Mouse (Mus musculus): ENCODE results near the gene Tob2. TPM values are rescaled to one million over a fixed set of nuclear protein-coding genes. Genes with fewer than 3 reads are reported as not detected.

Gene Tob2
- polyA plus RNA-seq, 1 experiment from 2014 or later, result 12.4 TPM

GRCm38 (mm10) chr15:81836124-81836821 is 22.3 kb downstream of the Tob2 start:
- Histone ChIP-seq H3K4me3 (ENCODE audit: low read depth, low read length) (no peak overlapping the region; the same call in 1 of the 2 replicates), H3K36me3 (ENCODE audit: control insufficient read depth, insufficient read depth, low read length) (no peaks in the 10 kb centered on the region), H3K9me3 (ENCODE audit: control insufficient read depth, low read length) (no peaks in the 10 kb centered on the region), H3K4me1 (ENCODE audit: control insufficient read depth, insufficient read depth, low read length) (no peaks in the 10 kb centered on the region), H3K27ac (ENCODE audit: low read depth, low read length) (no peak overlapping the region), H3K9ac (replicated peaks; ENCODE audit: low read depth, low read length) (no peak overlapping the region), H3K4me2 (ENCODE audit: low read depth, low read length) (peak overlapping the region; percentile 32; the same call in 1 of the 2 replicates), H3K27me3 (ENCODE audit: control insufficient read depth, insufficient read depth, low read length) (no peaks in the 10 kb centered on the region)
- peak; percentile 50; the same call in 1 of the 2 replicates for ATAC-seq (ENCODE audit: low read depth)
- 4% methylated on average over 30 of the region's 33 CpGs for WGBS

GRCm38 (mm10) chr15:81835007-81835880 is 23.4 kb downstream of the Tob2 start:
- H3K4me3 ChIP-seq (ENCODE audit: low read depth, low read length), result no peak overlapping the region
- no peak overlapping the region for H3K9ac ChIP-seq (replicated peaks; ENCODE audit: low read depth, low read length)
- H3K27ac ChIP-seq (ENCODE audit: low read depth, low read length), result no peak overlapping the region
- H3K4me1 ChIP-seq (ENCODE audit: control insufficient read depth, insufficient read depth, low read length), result no peaks in the 10 kb centered on the region
- H3K4me2 ChIP-seq (ENCODE audit: low read depth, low read length), result no peak overlapping the region
- H3K36me3 ChIP-seq (ENCODE audit: control insufficient read depth, insufficient read depth, low read length), result no peaks in the 10 kb centered on the region
- 60% methylated on average over 10 of the region's 10 CpGs for WGBS
- no peaks in the 10 kb centered on the region for H3K27me3 ChIP-seq (ENCODE audit: control insufficient read depth, insufficient read depth, low read length)
- no peak for ATAC-seq (ENCODE audit: low read depth)
- no peaks in the 10 kb centered on the region for H3K9me3 ChIP-seq (ENCODE audit: control insufficient read depth, low read length)

GRCm38 (mm10) chr15:81834171-81834841 is 24.3 kb downstream of the Tob2 start:
- Histone ChIP-seq H3K27ac (ENCODE audit: low read depth, low read length) (no peak overlapping the region), H3K4me2 (ENCODE audit: low read depth, low read length) (no peak overlapping the region), H3K4me1 (ENCODE audit: control insufficient read depth, insufficient read depth, low read length) (no peaks in the 10 kb centered on the region), H3K9ac (replicated peaks; ENCODE audit: low read depth, low read length) (no peak overlapping the region), H3K9me3 (ENCODE audit: control insufficient read depth, low read length) (no peaks in the 10 kb centered on the region), H3K4me3 (ENCODE audit: low read depth, low read length) (no peak overlapping the region), H3K27me3 (ENCODE audit: control insufficient read depth, insufficient read depth, low read length) (no peaks in the 10 kb centered on the region), H3K36me3 (ENCODE audit: control insufficient read depth, insufficient read depth, low read length) (no peaks in the 10 kb centered on the region)
- 66% methylated on average over 3 of the region's 3 CpGs for WGBS
- no peak for ATAC-seq (ENCODE audit: low read depth)

- no peaks in the 10 kb centered on the region for H3K36me3 ChIP-seq (ENCODE audit: control insufficient read depth, insufficient read depth, low read length)
- H3K27me3 ChIP-seq (ENCODE audit: control insufficient read depth, insufficient read depth, low read length), result no peaks in the 10 kb centered on the region
- no peak overlapping the region for H3K27ac ChIP-seq (ENCODE audit: low read depth, low read length)
- H3K9me3 ChIP-seq (ENCODE audit: control insufficient read depth, low read length), result no peaks in the 10 kb centered on the region
- no peak for ATAC-seq (ENCODE audit: low read depth)
- H3K4me2 ChIP-seq (ENCODE audit: low read depth, low read length), result no peak overlapping the region
- no peak overlapping the region for H3K4me3 ChIP-seq (ENCODE audit: low read depth, low read length)
- H3K9ac ChIP-seq (replicated peaks; ENCODE audit: low read depth, low read length), result no peak overlapping the region
- H3K4me1 ChIP-seq (ENCODE audit: control insufficient read depth, insufficient read depth, low read length), result no peaks in the 10 kb centered on the region
- 76% methylated on average over 4 of the region's 4 CpGs for WGBS
These were observed 25.1 kb downstream of the Tob2 start for GRCm38 (mm10) chr15:81833481-81833880.

- no peak overlapping the region for H3K4me2 ChIP-seq (ENCODE audit: low read depth, low read length)
- ATAC-seq (ENCODE audit: low read depth), result no peak
- H3K9ac ChIP-seq (replicated peaks; ENCODE audit: low read depth, low read length), result no peak overlapping the region
- H3K4me3 ChIP-seq (ENCODE audit: low read depth, low read length), result no peak overlapping the region
- H3K9me3 ChIP-seq (ENCODE audit: control insufficient read depth, low read length), result no peaks in the 10 kb centered on the region
- H3K36me3 ChIP-seq (ENCODE audit: control insufficient read depth, insufficient read depth, low read length), result no peaks in the 10 kb centered on the region; the same call in 1 of the 2 replicates
- no peaks in the 10 kb centered on the region for H3K4me1 ChIP-seq (ENCODE audit: control insufficient read depth, insufficient read depth, low read length)
- no peak overlapping the region for H3K27ac ChIP-seq (ENCODE audit: low read depth, low read length)
- H3K27me3 ChIP-seq (ENCODE audit: control insufficient read depth, insufficient read depth, low read length), result no peaks in the 10 kb centered on the region
- 91% methylated on average over 3 of the region's 3 CpGs for WGBS
These were observed 26.4 kb downstream of the Tob2 start for GRCm38 (mm10) chr15:81832219-81832618.

GRCm38 (mm10) chr15:81831136-81831825 is 27.3 kb downstream of the Tob2 start:
- H3K27me3 ChIP-seq (ENCODE audit: control insufficient read depth, insufficient read depth, low read length), result no peaks in the 10 kb centered on the region
- no peak overlapping the region for H3K4me2 ChIP-seq (ENCODE audit: low read depth, low read length)
- no peak overlapping the region for H3K9ac ChIP-seq (replicated peaks; ENCODE audit: low read depth, low read length)
- peak; percentile 89 for ATAC-seq (ENCODE audit: low read depth)
- no peak overlapping the region for H3K4me3 ChIP-seq (ENCODE audit: low read depth, low read length)
- 12% methylated on average over 24 of the region's 24 CpGs for WGBS
- no peaks in the 10 kb centered on the region for H3K9me3 ChIP-seq (ENCODE audit: control insufficient read depth, low read length)
- no peaks in the 10 kb centered on the region for H3K4me1 ChIP-seq (ENCODE audit: control insufficient read depth, insufficient read depth, low read length)
- no peaks in the 10 kb centered on the region; the same call in 1 of the 2 replicates for H3K36me3 ChIP-seq (ENCODE audit: control insufficient read depth, insufficient read depth, low read length)
- no peak overlapping the region for H3K27ac ChIP-seq (ENCODE audit: low read depth, low read length)

- no peaks in the 10 kb centered on the region for H3K27me3 ChIP-seq (ENCODE audit: control insufficient read depth, insufficient read depth, low read length)
- no peaks in the 10 kb centered on the region for H3K4me1 ChIP-seq (ENCODE audit: control insufficient read depth, insufficient read depth, low read length)
- peaks cover 4% of the 10 kb centered on the region for H3K36me3 ChIP-seq (ENCODE audit: control insufficient read depth, insufficient read depth, low read length)
- no peak overlapping the region for H3K27ac ChIP-seq (ENCODE audit: low read depth, low read length)
- no peaks in the 10 kb centered on the region for H3K9me3 ChIP-seq (ENCODE audit: control insufficient read depth, low read length)
- 91% methylated on average over 4 of the region's 4 CpGs for WGBS
- H3K4me2 ChIP-seq (ENCODE audit: low read depth, low read length), result no peak overlapping the region
- H3K4me3 ChIP-seq (ENCODE audit: low read depth, low read length), result no peak overlapping the region
- no peak overlapping the region for H3K9ac ChIP-seq (replicated peaks; ENCODE audit: low read depth, low read length)
- ATAC-seq (ENCODE audit: low read depth), result no peak
These were observed 28.1 kb downstream of the Tob2 start for GRCm38 (mm10) chr15:81830530-81830929.

- Histone ChIP-seq H3K27ac (ENCODE audit: low read depth, low read length) (no peak overlapping the region), H3K27me3 (ENCODE audit: control insufficient read depth, insufficient read depth, low read length) (no peaks in the 10 kb centered on the region), H3K4me2 (ENCODE audit: low read depth, low read length) (no peak overlapping the region), H3K4me1 (ENCODE audit: control insufficient read depth, insufficient read depth, low read length) (no peaks in the 10 kb centered on the region), H3K36me3 (ENCODE audit: control insufficient read depth, insufficient read depth, low read length) (peaks cover 7% of the 10 kb centered on the region), H3K9ac (replicated peaks; ENCODE audit: low read depth, low read length) (no peak overlapping the region), H3K9me3 (ENCODE audit: control insufficient read depth, low read length) (no peaks in the 10 kb centered on the region), H3K4me3 (ENCODE audit: low read depth, low read length) (no peak overlapping the region)
- ATAC-seq (ENCODE audit: low read depth), result no peak
- 63% methylated on average over 2 of the region's 2 CpGs for WGBS
These were observed 29.4 kb downstream of the Tob2 start for GRCm38 (mm10) chr15:81829208-81829580.

Measured in neural tube, embryonic 14.5 days (tissue).